Mouse (Mus musculus): ENCODE measurements around the gene Ddc. TPM values are rescaled to one million over a fixed set of nuclear protein-coding genes. Genes with fewer than 3 reads are reported as not detected.

The Ddc gene
- polyA plus RNA-seq, 1 experiment from 2014 or later = 114 TPM

DNA sequence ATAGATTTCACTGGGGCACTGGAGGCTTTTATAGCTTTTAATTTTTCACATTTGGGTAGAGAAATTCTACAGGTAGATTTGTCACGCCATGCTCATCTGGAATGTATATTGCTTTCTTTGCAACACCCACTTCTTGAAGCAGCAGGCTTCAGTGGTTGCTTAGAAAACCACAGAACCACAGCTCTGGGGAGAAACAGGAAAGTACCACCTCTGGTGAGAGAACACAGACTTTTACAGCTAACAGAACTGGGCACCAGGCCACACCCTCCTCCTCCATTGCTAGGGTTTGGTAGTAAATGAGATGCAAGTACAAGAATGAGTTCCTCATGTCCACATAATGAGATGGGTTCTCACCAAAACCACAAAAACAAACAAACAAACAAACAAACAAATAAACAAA is 131.8 kb downstream of the Ddc start:
- WGBS = 86% methylated on average over 1 of the region's 1 CpGs
- H3K27me3 ChIP-seq (ENCODE audit: control insufficient read depth, insufficient read depth, low read length) = no peaks in the 10 kb centered on the region
- H3K9ac ChIP-seq (ENCODE audit: low read length) = no peak overlapping the region
- H3K4me1 ChIP-seq (ENCODE audit: control insufficient read depth in 2 of 2, insufficient read depth in 2 of 2, low read length in 2 of 2) = no peaks in the 10 kb centered on the region
- H3K36me3 ChIP-seq (ENCODE audit: control insufficient read depth, insufficient read depth, low read length) = no peaks in the 10 kb centered on the region
- no peak overlapping the region for H3K27ac ChIP-seq (replicated peaks in 1 of 2; ENCODE audit: control insufficient read depth in 1 of 2, insufficient read depth in 1 of 2, low read depth in 2 of 2, low read length in 2 of 2)
- no peaks in the 10 kb centered on the region for H3K9me3 ChIP-seq (ENCODE audit: control insufficient read depth, low read length)
- no peak overlapping the region for H3K4me2 ChIP-seq (ENCODE audit: low read length)
- H3K4me3 ChIP-seq (ENCODE audit: control insufficient read depth in 1 of 2, insufficient read depth in 1 of 2, low read depth in 1 of 2, low read length in 2 of 2) = no peak overlapping the region
- no peak for ATAC-seq (ENCODE audit: insufficient number of reproducible peaks, insufficient read depth, low FRiP score, low read depth)

DNA sequence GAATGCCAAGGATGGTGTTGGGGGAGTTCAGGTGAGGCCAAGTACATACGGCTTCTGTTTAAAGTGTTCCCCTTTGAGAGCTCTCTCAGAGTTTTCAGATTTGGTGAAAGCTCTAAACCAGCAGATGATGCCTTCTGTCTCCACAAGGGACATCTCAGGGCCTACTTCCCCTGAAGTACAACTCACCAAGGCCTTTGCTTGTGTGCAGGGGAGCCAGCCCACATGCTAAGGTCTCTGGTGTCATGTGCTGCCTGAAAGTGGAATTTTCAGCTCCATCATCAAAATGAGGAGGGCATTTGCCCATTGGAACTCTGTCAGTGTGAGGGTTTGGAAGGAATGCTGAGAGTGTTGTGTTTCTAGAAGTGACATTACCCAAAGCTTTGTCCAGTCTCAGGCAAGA is 132.5 kb downstream of the Ddc start:
- Histone ChIP-seq H3K27ac (replicated peaks in 1 of 2; ENCODE audit: control insufficient read depth in 1 of 2, insufficient read depth in 1 of 2, low read depth in 2 of 2, low read length in 2 of 2) (no peak overlapping the region), H3K27me3 (ENCODE audit: control insufficient read depth, insufficient read depth, low read length) (no peaks in the 10 kb centered on the region), H3K4me1 (ENCODE audit: control insufficient read depth in 2 of 2, insufficient read depth in 2 of 2, low read length in 2 of 2) (no peaks in the 10 kb centered on the region), H3K9ac (ENCODE audit: low read length) (no peak overlapping the region), H3K36me3 (ENCODE audit: control insufficient read depth, insufficient read depth, low read length) (no peaks in the 10 kb centered on the region), H3K9me3 (ENCODE audit: control insufficient read depth, low read length) (no peaks in the 10 kb centered on the region), H3K4me3 (ENCODE audit: control insufficient read depth in 1 of 2, insufficient read depth in 1 of 2, low read depth in 1 of 2, low read length in 2 of 2) (no peak overlapping the region), H3K4me2 (ENCODE audit: low read length) (no peak overlapping the region)
- WGBS = 72% methylated on average over 1 of the region's 1 CpGs
- no peak for ATAC-seq (ENCODE audit: insufficient number of reproducible peaks, insufficient read depth, low FRiP score, low read depth)

Other genes starting within 250 kb of the Ddc start
- gene Ikzf1, start 213.1 kb downstream of the Ddc start, polyA plus RNA-seq (2014; fragmentation: Nextera tagmentation; extraction: Ambion mirVana) = 0.69 and 1.5 TPM in 2 replicates
- 49.6 and 53.8 TPM in 2 replicates for gene Fignl1, start 89.2 kb downstream of the Ddc start, polyA plus RNA-seq (2014; fragmentation: Nextera tagmentation; extraction: Ambion mirVana)
- gene Grb10, start 140.5 kb upstream of the Ddc start, polyA plus RNA-seq (2014; fragmentation: Nextera tagmentation; extraction: Ambion mirVana) = 272 and 330 TPM in 2 replicates